Mouse (Mus musculus) liver, adult 2 months (tissue): Measurements from ENCODE around the gene Ahctf1. TPM values are rescaled to one million over a fixed set of nuclear protein-coding genes. Genes with fewer than 3 reads are reported as not detected.

ENCODE experiments used
- DNase-seq: peaks from one replicate; pipeline ENCODE4 v3.0.0-alpha.2; 2011; ENCODE audit warnings: low read depth, low spot score; ENCODE audit errors: extremely low read depth
- H3K27ac ChIP-seq: fragments of 200-500 bp; replicated peaks from 2 replicates; pipeline ENCODE4 v1.5.1; 2012; ENCODE audit warnings: low read depth, mild to moderate bottlenecking, control low read depth, inconsistent platforms, low read length; ENCODE audit not compliant: insufficient read depth
- H3K27me3 ChIP-seq: fragments of 200-500 bp; 2 replicates; pipeline ENCODE4 v1.6.1; 2012; ENCODE audit warnings: mild to moderate bottlenecking, moderate library complexity, low read length, inconsistent platforms; ENCODE audit not compliant: control insufficient read depth, insufficient read depth
- H3K36me3 ChIP-seq: fragments of 200-500 bp; 2 replicates; pipeline ENCODE4 v1.6.1; 2012; ENCODE audit warnings: low read length, inconsistent platforms; ENCODE audit not compliant: control insufficient read depth, insufficient read depth
- H3K4me1 ChIP-seq: fragments of 200-500 bp; 2 replicates; pipeline ENCODE4 v1.6.1; 2011; ENCODE audit warnings: low read length; ENCODE audit not compliant: control insufficient read depth, insufficient read depth
- H3K4me3 ChIP-seq: fragments of 200-500 bp; 2 replicates; pipeline ENCODE4 v1.5.1; 2011; ENCODE audit warnings: low read depth, mild to moderate bottlenecking, control low read depth, low read length, moderate library complexity; ENCODE audit not compliant: insufficient read depth
- H3K79me2 ChIP-seq: fragments of 200-500 bp; 2 replicates; pipeline ENCODE4 v1.6.1; 2012; ENCODE audit warnings: inconsistent platforms, mild to moderate bottlenecking, low read length, moderate library complexity; ENCODE audit not compliant: control insufficient read depth, insufficient read depth
- H3K9ac ChIP-seq: fragments of 200-500 bp; 2 replicates; pipeline ENCODE4 v1.6.1; 2012; ENCODE audit warnings: low read depth, mild to moderate bottlenecking, control low read depth, inconsistent platforms, low read length
- CTCF ChIP-seq: fragments of 200-500 bp; IDR thresholded peaks from 2 replicates; pipeline ENCODE4 v1.5.1; 2011; ENCODE audit warnings: low read depth, low read length, control low read depth
- POLR2A ChIP-seq: fragments of 200-500 bp; IDR thresholded peaks from 2 replicates; pipeline ENCODE4 v1.6.1; 2011; ENCODE audit warnings: low read length, control low read depth; ENCODE audit not compliant: insufficient read depth; ENCODE audit errors: extremely low read depth
- WGBS: fragments of 180-500 bp; shearing (Covaris S2); methylation state at CpG from one replicate; pipeline ENCODE4 v1.1.7; 2018; 5-methylcytosine and 5-hydroxymethylcytosine counted together
- polyA plus RNA-seq: library from polyadenylated mRNA; depleted of rRNA; stranded (reverse); fragments of >200 nt; gene quantifications from 2 replicates; pipeline ENCODE4 v1.2.3, GENCODE M21; 2012
- total RNA-seq: library from RNA; depleted of rRNA; stranded (reverse); fragments of >200 nt; gene quantifications from 2 replicates; pipeline ENCODE4 v1.2.3, GENCODE M21; 2014

Gene Ahctf1
- total and polyA plus RNA-seq, 2 experiments: 5.2 to 34.3 TPM

GRCm38 (mm10) chr1:179787281-179787680 is 16.2 kb downstream of the Ahctf1 start:
- H3K79me2 ChIP-seq: no peaks in the 10 kb centered on the region; the same call in 1 of the 2 replicates
- 80% methylated on average over 4 of the region's 4 CpGs for WGBS
- no peak for DNase-seq
- TF ChIP-seq POLR2A (no peak), CTCF (no peak)
- peaks cover 63% of the 10 kb centered on the region for H3K36me3 ChIP-seq
- H3K9ac ChIP-seq: no peak overlapping the region
- no peak overlapping the region for H3K27ac ChIP-seq
- no peaks in the 10 kb centered on the region for H3K4me1 ChIP-seq
- H3K4me3 ChIP-seq: no peak overlapping the region
- H3K27me3 ChIP-seq: no peaks in the 10 kb centered on the region

DNA sequence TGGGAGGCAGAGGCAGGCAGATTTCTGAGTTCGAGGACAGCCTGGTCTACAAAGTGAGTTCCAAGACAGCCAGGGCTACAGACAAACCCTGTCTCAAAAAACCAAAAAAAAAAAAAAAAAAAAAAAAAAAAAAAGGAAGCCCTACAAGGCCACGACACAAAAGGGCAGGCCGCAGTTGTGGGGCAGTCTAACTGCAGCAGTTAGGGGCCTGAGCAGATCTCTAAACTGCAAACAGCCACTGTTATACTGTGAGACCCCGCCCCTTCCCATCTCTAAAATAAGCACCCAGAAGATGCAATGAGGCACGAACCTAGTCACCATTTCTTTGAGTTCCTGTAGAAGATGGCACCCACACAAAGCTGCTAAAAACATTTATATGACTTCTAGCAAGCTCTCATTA is 18.0 kb downstream of the Ahctf1 start:
- Histone ChIP-seq H3K9ac (no peak overlapping the region), H3K79me2 (no peaks in the 10 kb centered on the region), H3K27ac (no peak overlapping the region), H3K4me3 (no peak overlapping the region), H3K36me3 (peaks cover 67% of the 10 kb centered on the region), H3K4me1 (no peaks in the 10 kb centered on the region), H3K27me3 (no peaks in the 10 kb centered on the region)
- TF ChIP-seq CTCF: no peak
- TF ChIP-seq POLR2A: no peak
- DNase-seq: no peak
- 82% methylated on average over 5 of the region's 5 CpGs for WGBS

GRCm38 (mm10) chr1:179784098-179784497 is 19.4 kb downstream of the Ahctf1 start:
- H3K27ac ChIP-seq: no peak overlapping the region
- no peaks in the 10 kb centered on the region for H3K27me3 ChIP-seq
- H3K36me3 ChIP-seq: peaks cover 66% of the 10 kb centered on the region
- H3K4me3 ChIP-seq: no peak overlapping the region
- WGBS: 91% methylated on average over 4 of the region's 4 CpGs
- TF ChIP-seq CTCF: no peak
- no peak for TF ChIP-seq POLR2A
- no peaks in the 10 kb centered on the region for H3K4me1 ChIP-seq
- H3K79me2 ChIP-seq: no peaks in the 10 kb centered on the region
- no peak for DNase-seq
- H3K9ac ChIP-seq: no peak overlapping the region

- Histone ChIP-seq H3K4me3 (no peak overlapping the region), H3K27me3 (no peaks in the 10 kb centered on the region), H3K79me2 (no peaks in the 10 kb centered on the region), H3K4me1 (no peaks in the 10 kb centered on the region), H3K27ac (no peak overlapping the region), H3K9ac (no peak overlapping the region), H3K36me3 (peaks cover 73% of the 10 kb centered on the region)
- TF ChIP-seq POLR2A (no peak), CTCF (no peak)
- DNase-seq: no peak
- WGBS: 95% methylated on average over 8 of the region's 8 CpGs
Measured at GRCm38 (mm10) chr1:179776831-179777230, 26.6 kb downstream of the Ahctf1 start.

DNA sequence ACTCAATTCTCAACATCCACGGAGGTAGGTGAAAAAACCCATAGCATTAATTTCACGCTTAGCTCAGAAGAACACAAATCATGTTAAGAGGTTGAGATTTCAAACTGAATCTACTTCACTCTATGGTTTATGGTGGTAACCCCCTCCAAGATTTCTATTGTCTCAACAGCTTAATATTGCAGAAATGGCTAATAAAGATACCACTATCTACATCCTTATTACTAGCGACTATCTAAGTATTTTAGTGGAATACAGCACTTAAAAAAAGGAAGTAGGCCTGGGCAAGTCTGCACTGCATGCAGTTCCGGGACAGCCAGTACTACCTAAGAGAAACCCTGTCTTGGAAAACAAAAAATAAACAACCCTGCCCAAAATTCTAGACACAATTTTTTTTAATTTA is 42.9 kb downstream of the Ahctf1 start:
- no peaks in the 10 kb centered on the region for H3K4me1 ChIP-seq
- no peak for DNase-seq
- no peak for TF ChIP-seq POLR2A
- TF ChIP-seq CTCF: no peak
- WGBS: 91% methylated on average over 4 of the region's 4 CpGs
- no peak overlapping the region for H3K9ac ChIP-seq
- H3K4me3 ChIP-seq: no peak overlapping the region
- H3K27me3 ChIP-seq: no peaks in the 10 kb centered on the region
- H3K27ac ChIP-seq: no peak overlapping the region
- H3K36me3 ChIP-seq: peaks cover 69% of the 10 kb centered on the region
- H3K79me2 ChIP-seq: no peaks in the 10 kb centered on the region; the same call in 1 of the 2 replicates

DNA sequence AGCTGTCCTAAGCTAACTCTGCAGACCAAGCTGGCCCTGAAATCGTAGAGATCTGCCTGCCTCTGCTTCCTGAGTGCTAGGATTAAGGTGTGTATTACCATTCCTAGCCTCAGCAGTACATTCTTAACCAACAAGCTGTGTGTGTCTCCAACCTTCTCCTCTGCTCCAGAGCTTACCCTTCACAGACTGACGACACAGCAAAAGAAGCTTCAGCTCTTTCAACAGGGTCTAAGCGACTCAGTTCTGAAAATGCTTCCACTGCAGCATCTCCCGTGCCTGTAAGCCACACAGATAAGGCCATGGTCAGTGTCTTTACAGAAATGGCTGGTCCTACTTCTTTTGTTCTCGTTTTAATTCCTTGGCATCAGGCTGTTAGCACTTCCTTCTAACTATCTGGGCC is 43.4 kb downstream of the Ahctf1 start:
- no peak for TF ChIP-seq POLR2A
- TF ChIP-seq CTCF: no peak
- Histone ChIP-seq H3K4me3 (no peak overlapping the region), H3K9ac (no peak overlapping the region), H3K27ac (no peak overlapping the region), H3K79me2 (no peaks in the 10 kb centered on the region; the same call in 1 of the 2 replicates), H3K4me1 (no peaks in the 10 kb centered on the region), H3K27me3 (no peaks in the 10 kb centered on the region), H3K36me3 (peaks cover 71% of the 10 kb centered on the region)
- WGBS: 90% methylated on average over 5 of the region's 5 CpGs
- DNase-seq: no peak
